Mouse (Mus musculus): Measurements from ENCODE around the gene Gm17727. TPM values are rescaled to one million over a fixed set of nuclear protein-coding genes. Genes with fewer than 3 reads are reported as not detected.
"Not testable (repeated sequence)": the region's sequence is repeated elsewhere in the genome, so short reads cannot be mapped to it uniquely, and the experiment has no call there.

Gm17727 gene
- not detected in 2 replicates for polyA plus RNA-seq (2015; fragmentation: Nextera tagmentation; extraction: Ambion mirVana)

DNA sequence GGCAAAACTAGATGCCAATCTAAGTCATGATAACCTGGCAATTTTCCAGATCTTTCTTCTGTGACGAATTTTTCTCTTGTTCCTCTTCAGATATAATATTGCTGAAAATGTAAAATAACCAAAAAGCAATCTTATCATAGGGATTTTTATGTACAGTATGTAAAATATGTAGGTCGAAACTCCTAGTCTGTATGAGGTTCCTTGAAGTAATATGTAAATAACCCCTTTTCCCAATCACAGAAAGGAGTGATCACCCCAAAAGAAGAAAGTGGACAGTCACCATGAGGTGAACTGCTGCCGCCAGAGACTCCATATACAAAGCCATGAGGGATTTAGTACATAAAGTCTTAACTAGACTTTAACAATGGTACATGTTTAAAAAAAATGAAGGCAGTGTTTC lies at the start of gene Gm17727:
Gene Gm17727 (minus strand): TSS at position 101 of the 400 bp plus-strand sequence.
- Histone ChIP-seq H3K4me2 (ENCODE audit: low read depth, low read length) (no peak within 1 kb of the TSS), H3K4me1 (ENCODE audit: insufficient read depth) (no peaks in the 10 kb centered on the region), H3K9ac (replicated peaks) (no peak within 1 kb of the TSS), H3K9me3 (ENCODE audit: low read length) (no peaks in the 10 kb centered on the region), H3K4me3 (ENCODE audit: low read depth, low read length) (no peak within 1 kb of the TSS), H3K36me3 (replicated peaks; ENCODE audit: insufficient read depth, low read length) (no peaks in the 10 kb centered on the region), H3K27me3 (ENCODE audit: insufficient read depth, low read length) (no peaks in the 10 kb centered on the region), H3K27ac (ENCODE audit: low read depth) (no peak within 1 kb of the TSS)
- TF ChIP-seq CTCF (IDR thresholded peaks at IDR 0.05; ENCODE audit: low read depth), result no peak
- no peak for TF ChIP-seq EP300 (IDR thresholded peaks at IDR 0.05; ENCODE audit: low read depth)
- no peak for ATAC-seq
- no peak for DNase-seq
- whole genome bisulfite sequencing (ENCODE audit: insufficient replicate concordance), result 52% methylated on average over 3 of the region's 3 CpGs

- not testable (repeated sequence) for H3K4me3 ChIP-seq (ENCODE audit: low read depth, low read length); H3K36me3 ChIP-seq (replicated peaks; ENCODE audit: insufficient read depth, low read length); H3K4me1 ChIP-seq (ENCODE audit: insufficient read depth); H3K27me3 ChIP-seq (ENCODE audit: insufficient read depth, low read length); ATAC-seq; DNase-seq; H3K9ac ChIP-seq (replicated peaks); H3K4me2 ChIP-seq (ENCODE audit: low read depth, low read length); H3K27ac ChIP-seq (ENCODE audit: low read depth); H3K9me3 ChIP-seq (ENCODE audit: low read length)
- 89% methylated on average over 15 of the region's 15 CpGs for WGBS (ENCODE audit: insufficient replicate concordance)
Observed at GRCm38 (mm10) chr9:35817881-35818280, 40.0 kb upstream of the Gm17727 start.

DNA sequence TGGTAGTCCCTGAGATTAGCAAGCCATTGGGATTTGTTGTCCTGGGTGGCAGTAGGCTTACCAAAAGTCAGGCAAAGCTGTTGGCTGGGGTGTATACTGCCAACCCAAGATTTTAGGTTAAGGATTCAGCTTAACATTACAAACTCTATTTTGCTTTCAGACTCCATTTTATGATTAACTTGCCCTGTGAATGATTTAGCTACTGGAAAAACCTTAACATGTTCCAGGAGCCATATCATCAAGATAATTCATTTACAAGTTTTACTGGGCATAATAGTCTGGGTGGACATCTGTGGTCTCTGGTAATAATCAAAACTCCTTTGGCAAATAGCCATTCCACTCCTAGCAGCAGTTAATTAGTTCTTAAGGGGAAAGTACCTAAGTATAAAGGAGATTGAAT lies 20.2 kb upstream of the Gm17727 start:
- H3K27me3 ChIP-seq (ENCODE audit: insufficient read depth, low read length), result no peaks in the 10 kb centered on the region
- no peak overlapping the region for H3K4me2 ChIP-seq (ENCODE audit: low read depth, low read length)

DNA sequence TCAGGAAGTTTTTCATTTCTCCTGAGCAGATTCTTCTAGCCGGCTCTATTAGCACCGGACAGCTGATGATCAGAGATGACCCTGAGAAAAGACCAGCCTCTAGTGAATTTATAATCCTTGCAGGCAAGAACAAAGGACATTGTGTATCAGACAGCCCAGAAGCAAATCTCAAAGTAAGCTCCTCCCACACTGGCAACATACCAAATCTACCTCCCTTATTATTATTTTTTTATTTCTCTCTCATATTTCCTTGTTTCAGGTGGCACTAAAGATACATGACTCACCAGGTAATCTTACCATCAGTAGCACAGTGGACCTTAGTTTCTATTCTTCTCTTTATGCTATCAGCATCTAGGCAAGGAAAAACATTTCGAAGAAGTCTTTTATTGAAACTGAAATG lies 12.1 kb upstream of the Gm17727 start, which contains the start of the genes Gm27235 and D730048I06Rik:
Gene Gm27235 (minus strand): TSS at position 101 of the 400 bp plus-strand sequence.
Gene D730048I06Rik (minus strand): TSS at position 112 of the 400 bp plus-strand sequence.
- no peaks in the 10 kb centered on the region for H3K36me3 ChIP-seq (replicated peaks; ENCODE audit: insufficient read depth, low read length)
- no peaks in the 10 kb centered on the region for H3K27me3 ChIP-seq (ENCODE audit: insufficient read depth, low read length)
- no peak within 1 kb of the TSS for H3K9ac ChIP-seq (replicated peaks)
- no peak within 1 kb of the TSS for H3K27ac ChIP-seq (ENCODE audit: low read depth)
- no peaks in the 10 kb centered on the region for H3K4me1 ChIP-seq (ENCODE audit: insufficient read depth)
- no peak within 1 kb of the TSS for H3K4me3 ChIP-seq (ENCODE audit: low read depth, low read length)
- WGBS (ENCODE audit: insufficient replicate concordance), result 83% methylated on average over 3 of the region's 3 CpGs
- H3K4me2 ChIP-seq (ENCODE audit: low read depth, low read length), result no peak within 1 kb of the TSS
- DNase-seq, result no peak
- no peaks in the 10 kb centered on the region for H3K9me3 ChIP-seq (ENCODE audit: low read length)
- ATAC-seq, result no peak
- TF ChIP-seq CTCF (IDR thresholded peaks at IDR 0.05; ENCODE audit: low read depth) (no peak), EP300 (IDR thresholded peaks at IDR 0.05; ENCODE audit: low read depth) (no peak)

More for the DNA sequence above, 20.2 kb upstream of the Gm17727 start:
- H3K4me1 ChIP-seq (ENCODE audit: insufficient read depth), result no peaks in the 10 kb centered on the region
- H3K27ac ChIP-seq (ENCODE audit: low read depth), result no peak overlapping the region
- ATAC-seq (no peak), DNase-seq (no peak)
- H3K9me3 ChIP-seq (ENCODE audit: low read length), result no peaks in the 10 kb centered on the region
- TF ChIP-seq EP300 (IDR thresholded peaks at IDR 0.05; ENCODE audit: low read depth) (no peak), CTCF (IDR thresholded peaks at IDR 0.05; ENCODE audit: low read depth) (no peak)
- no peaks in the 10 kb centered on the region for H3K36me3 ChIP-seq (replicated peaks; ENCODE audit: insufficient read depth, low read length)
- no peak overlapping the region for H3K9ac ChIP-seq (replicated peaks)
- no peak overlapping the region for H3K4me3 ChIP-seq (ENCODE audit: low read depth, low read length)

DNA sequence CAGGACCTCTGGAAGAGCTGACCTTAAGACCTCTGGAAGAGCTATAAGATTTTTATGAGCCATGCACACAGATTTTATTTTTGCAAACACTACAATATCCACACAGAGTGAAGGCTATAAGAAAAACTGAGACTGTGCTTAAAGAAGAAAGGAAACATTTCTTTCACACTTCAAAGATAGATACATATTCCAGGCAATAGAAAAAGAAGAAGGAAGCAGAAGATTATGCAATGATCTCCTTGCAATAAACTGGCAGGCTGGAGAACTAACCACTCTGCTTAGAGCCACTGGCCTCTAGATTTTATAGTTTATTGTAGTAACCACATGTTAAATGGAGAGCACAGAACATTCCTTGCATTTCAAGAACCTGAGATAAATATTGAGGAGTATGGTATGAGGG lies 21.1 kb downstream of the Gm17727 start:
- no peak overlapping the region for H3K4me2 ChIP-seq (ENCODE audit: low read depth, low read length)
- no peaks in the 10 kb centered on the region for H3K9me3 ChIP-seq (ENCODE audit: low read length)
- no peak overlapping the region for H3K27ac ChIP-seq (ENCODE audit: low read depth)
- no peak for DNase-seq
- no peaks in the 10 kb centered on the region for H3K36me3 ChIP-seq (replicated peaks; ENCODE audit: insufficient read depth, low read length)
- H3K27me3 ChIP-seq (ENCODE audit: insufficient read depth, low read length), result no peaks in the 10 kb centered on the region
- H3K4me1 ChIP-seq (ENCODE audit: insufficient read depth), result no peaks in the 10 kb centered on the region
- no peak overlapping the region for H3K4me3 ChIP-seq (ENCODE audit: low read depth, low read length)
- TF ChIP-seq EP300 (IDR thresholded peaks at IDR 0.05; ENCODE audit: low read depth), result no peak
- no peak for TF ChIP-seq CTCF (IDR thresholded peaks at IDR 0.05; ENCODE audit: low read depth)
- no peak overlapping the region for H3K9ac ChIP-seq (replicated peaks)
- ATAC-seq, result no peak

DNA sequence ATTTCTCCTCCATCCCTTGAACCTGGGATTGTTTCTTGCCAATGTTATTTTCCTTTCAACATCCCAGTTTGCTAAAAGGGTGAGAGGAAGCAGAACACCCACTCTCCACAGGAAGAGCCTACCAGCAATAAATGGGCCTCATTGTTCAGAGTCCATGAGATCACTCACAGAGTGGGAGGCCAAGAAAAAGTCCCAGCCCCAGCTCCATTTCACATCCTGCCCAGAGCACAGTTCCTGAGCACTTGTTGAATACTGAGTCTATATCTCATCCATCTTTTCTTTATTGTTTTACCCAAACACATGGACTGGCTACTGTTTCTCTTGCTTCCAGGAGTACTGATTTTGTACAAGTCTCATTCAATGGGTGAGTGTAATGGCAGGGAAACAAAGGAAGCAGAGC lies 37.2 kb downstream of the Gm17727 start, which contains the start of gene Gm17677:
Gene Gm17677 (plus strand): TSS at position 301 of the 400 bp plus-strand sequence.
- Histone ChIP-seq H3K9me3 (ENCODE audit: low read length) (no peaks in the 10 kb centered on the region), H3K4me2 (ENCODE audit: low read depth, low read length) (no peak within 1 kb of the TSS), H3K36me3 (replicated peaks; ENCODE audit: insufficient read depth, low read length) (no peaks in the 10 kb centered on the region), H3K27ac (ENCODE audit: low read depth) (no peak within 1 kb of the TSS), H3K9ac (replicated peaks) (no peak within 1 kb of the TSS), H3K27me3 (ENCODE audit: insufficient read depth, low read length) (no peaks in the 10 kb centered on the region), H3K4me1 (ENCODE audit: insufficient read depth) (no peaks in the 10 kb centered on the region), H3K4me3 (ENCODE audit: low read depth, low read length) (no peak within 1 kb of the TSS)
- no peak for ATAC-seq
- no peak for DNase-seq
- TF ChIP-seq EP300 (IDR thresholded peaks at IDR 0.05; ENCODE audit: low read depth), result no peak
- TF ChIP-seq CTCF (IDR thresholded peaks at IDR 0.05; ENCODE audit: low read depth), result no peak

Other genes starting within 250 kb of the Gm17727 start
- gene Ddx25, start 219.6 kb downstream of the Gm17727 start, polyA plus RNA-seq (2015; fragmentation: Nextera tagmentation; extraction: Ambion mirVana), result 0.09 and 0.18 TPM in 2 replicates
- 4.7 and 5.0 TPM in 2 replicates for gene Pus3, start 219.5 kb downstream of the Gm17727 start, polyA plus RNA-seq (2015; fragmentation: Nextera tagmentation; extraction: Ambion mirVana)
- 0.14 and 0.33 TPM in 2 replicates for gene Pate2, start 207.8 kb downstream of the Gm17727 start, polyA plus RNA-seq (2015; fragmentation: Nextera tagmentation; extraction: Ambion mirVana)
- gene Hyls1, start 207.7 kb downstream of the Gm17727 start, polyA plus RNA-seq (2015; fragmentation: Nextera tagmentation; extraction: Ambion mirVana), result 4.3 and 4.7 TPM in 2 replicates
- not detected in 2 replicates for gene Pate4, start 166.2 kb downstream of the Gm17727 start, polyA plus RNA-seq (2015; fragmentation: Nextera tagmentation; extraction: Ambion mirVana)
- gene Pate3, start 129.9 kb downstream of the Gm17727 start, polyA plus RNA-seq (2015; fragmentation: Nextera tagmentation; extraction: Ambion mirVana), result not detected in 2 replicates
- gene Pate1, start 90.7 kb downstream of the Gm17727 start, polyA plus RNA-seq (2015; fragmentation: Nextera tagmentation; extraction: Ambion mirVana), result not detected in 2 replicates
- gene Gm17677, start 37.1 kb downstream of the Gm17727 start, polyA plus RNA-seq (2015; fragmentation: Nextera tagmentation; extraction: Ambion mirVana), result not detected in 2 replicates
- gene Gm27235, start 12.0 kb upstream of the Gm17727 start, polyA plus RNA-seq (2015; fragmentation: Nextera tagmentation; extraction: Ambion mirVana), result not detected in 2 replicates
- not detected in 2 replicates for gene D730048I06Rik, start 12.0 kb upstream of the Gm17727 start, polyA plus RNA-seq (2015; fragmentation: Nextera tagmentation; extraction: Ambion mirVana)
- gene 9230110F15Rik, start 66.0 kb upstream of the Gm17727 start, polyA plus RNA-seq (2015; fragmentation: Nextera tagmentation; extraction: Ambion mirVana), result not detected in 2 replicates
- not detected in 2 replicates for gene 9230113P08Rik, start 130.3 kb upstream of the Gm17727 start, polyA plus RNA-seq (2015; fragmentation: Nextera tagmentation; extraction: Ambion mirVana)

All from liver, postnatal 0 days (tissue).